Comparison of ENCODE assay signal across 25 mouse cellular contexts in the genomic region with DNA sequence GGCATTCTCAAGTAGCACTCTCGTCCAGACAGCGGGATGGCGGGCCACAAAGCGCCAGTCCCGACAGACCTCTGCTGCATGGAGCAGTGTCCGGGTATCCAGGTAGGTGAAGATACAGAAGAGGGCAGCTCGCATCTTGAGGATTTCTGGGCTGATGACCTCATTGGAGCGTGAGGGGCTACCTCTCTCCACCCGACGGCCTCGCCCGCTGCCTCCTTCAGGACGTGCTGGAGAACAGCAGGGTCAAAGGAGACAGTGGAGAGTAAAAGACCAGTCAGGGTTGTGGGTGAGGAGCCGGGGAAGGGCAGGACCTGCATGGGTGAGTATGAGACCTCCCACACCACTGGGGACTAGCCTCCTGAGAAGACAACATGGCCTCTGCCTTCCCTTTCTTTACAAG. TPM values are rescaled to one million over a fixed set of nuclear protein-coding genes. Genes with fewer than 3 reads are reported as not detected.
"Had no signal": no experiment of that assay in that cellular context is flagged by ENCODE, and none has a peak within 500 bp of the region (broad histone marks: within the 10 kb centered on the region; RNA-seq: fewer than 3 reads in every experiment).

No protein-coding gene starts in this region.

- DNase-seq: kidney, adult 8-10 months; kidney, postnatal 10 days; kidney, postnatal 36 days; layer of hippocampus, postnatal 36 days; liver, postnatal 0 days; lung, embryonic 14.5 days; retina, postnatal 1 day; right cerebral cortex, postnatal 25 days; spleen, adult 18-20 months; thymus, adult 18-20 months; thymus, postnatal 14 days had no signal

- H3K9ac ChIP-seq: kidney, embryonic 15.5 days; limb, embryonic 12.5 days; limb, embryonic 15.5 days; liver, embryonic 14.5 days; liver, postnatal 0 days; lung, embryonic 14.5 days; midbrain, embryonic 12.5 days; midbrain, embryonic 15.5 days; neural tube, embryonic 12.5 days; neural tube, embryonic 15.5 days had no signal

- H3K36me3 ChIP-seq: kidney, embryonic 15.5 days; limb, embryonic 15.5 days; midbrain, embryonic 12.5 days; neural tube, embryonic 12.5 days had no signal

- H3K4me3 ChIP-seq: kidney, embryonic 15.5 days; left cerebral cortex, adult 2 months; limb, embryonic 12.5 days; limb, embryonic 15.5 days; midbrain, embryonic 12.5 days; midbrain, embryonic 15.5 days; neural tube, embryonic 12.5 days; neural tube, embryonic 15.5 days had no signal

- H3K27me3 ChIP-seq: midbrain, embryonic 15.5 days had no signal

- ATAC-seq: liver, postnatal 0 days; lung, postnatal 0 days; midbrain, embryonic 15.5 days had no signal

- H3K27ac ChIP-seq: kidney, embryonic 15.5 days; left cerebral cortex, adult 2 months; limb, embryonic 12.5 days; limb, embryonic 15.5 days; liver, embryonic 14.5 days; macrophage; midbrain, embryonic 12.5 days; midbrain, embryonic 15.5 days; neural tube, embryonic 12.5 days; neural tube, embryonic 15.5 days had no signal

- H3K4me2 ChIP-seq: kidney, embryonic 15.5 days; limb, embryonic 12.5 days; limb, embryonic 15.5 days; liver, embryonic 11.5 days; lung, embryonic 14.5 days; midbrain, embryonic 12.5 days; midbrain, embryonic 15.5 days; neural tube, embryonic 12.5 days; neural tube, embryonic 15.5 days had no signal

- H3K4me1 ChIP-seq: limb, embryonic 15.5 days; midbrain, embryonic 12.5 days; midbrain, embryonic 15.5 days; neural tube, embryonic 12.5 days had no signal

- H3K9me3 ChIP-seq: kidney, embryonic 15.5 days; limb, embryonic 12.5 days; limb, embryonic 15.5 days; midbrain, embryonic 12.5 days; midbrain, embryonic 15.5 days; neural tube, embryonic 12.5 days; neural tube, embryonic 15.5 days had no signal

RNA-seq across cellular contexts. Expression of a gene that starts 24.4 kb away (rescaled TPM):
- total RNA-seq: megakaryocyte, adult 5-6 weeks had no signal
- polyA plus RNA-seq: liver, embryonic 14.5 days; liver, postnatal 0 days; lung, postnatal 0 days; macrophage had no signal

RNA-seq across cellular contexts. Expression of a gene that starts 35.0 kb away (rescaled TPM):
- total RNA-seq: megakaryocyte, adult 5-6 weeks had no signal
- polyA plus RNA-seq: kidney, embryonic 15.5 days; limb, embryonic 12.5 days; limb, embryonic 15.5 days; liver, embryonic 11.5 days; liver, embryonic 14.5 days; liver, postnatal 0 days; lung, embryonic 14.5 days; lung, postnatal 0 days; macrophage; midbrain, embryonic 12.5 days; midbrain, embryonic 15.5 days; neural tube, embryonic 12.5 days; stomach, embryonic 16.5 days had no signal
